Mouse (Mus musculus): Measurements from ENCODE around the gene Slc12a6.

Slc12a6 gene

DNA sequence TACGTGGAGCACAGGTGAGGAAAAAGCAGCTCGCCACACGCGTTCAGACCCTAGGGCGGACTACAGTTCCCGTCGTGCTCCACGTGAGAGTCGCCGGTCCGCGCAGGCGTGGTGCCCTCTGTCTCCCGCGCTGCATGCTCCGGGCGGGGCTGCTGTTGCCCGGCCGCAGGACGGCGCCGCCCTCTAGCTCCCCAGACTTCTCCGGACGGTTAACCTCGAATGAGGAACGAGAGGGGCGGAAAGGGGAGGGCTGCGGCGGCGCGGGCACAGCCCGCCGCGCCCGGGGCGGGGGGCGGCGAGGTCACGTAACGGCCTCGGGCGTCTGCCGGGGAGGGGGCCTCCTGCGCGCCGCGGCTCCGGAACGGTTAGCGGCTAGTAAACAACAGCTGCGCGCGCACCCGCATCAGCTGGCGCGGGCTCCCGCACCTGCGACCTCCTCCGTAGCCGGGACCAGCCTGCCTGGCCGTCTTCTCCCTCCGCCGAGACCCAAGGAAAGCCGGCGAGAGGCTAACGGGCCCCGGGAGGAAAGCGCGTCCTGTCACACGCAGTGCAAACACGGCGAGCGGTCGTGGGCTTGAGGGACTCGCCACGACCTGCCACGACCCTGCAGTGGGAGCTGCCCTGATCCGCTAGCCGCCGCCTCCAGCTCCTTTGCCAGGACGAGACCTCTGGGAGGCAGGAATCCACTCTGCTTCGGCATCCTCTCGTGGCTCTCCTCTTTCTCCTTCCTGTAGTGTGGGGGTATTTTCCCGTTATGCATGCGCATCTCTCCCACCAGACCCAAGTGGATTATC lies at the start of gene Slc12a6:
TSS of gene Slc12a6 (plus strand) at position 378 of the 794 bp plus-strand sequence.
- DNase-seq: peak; percentile 95

DNA sequence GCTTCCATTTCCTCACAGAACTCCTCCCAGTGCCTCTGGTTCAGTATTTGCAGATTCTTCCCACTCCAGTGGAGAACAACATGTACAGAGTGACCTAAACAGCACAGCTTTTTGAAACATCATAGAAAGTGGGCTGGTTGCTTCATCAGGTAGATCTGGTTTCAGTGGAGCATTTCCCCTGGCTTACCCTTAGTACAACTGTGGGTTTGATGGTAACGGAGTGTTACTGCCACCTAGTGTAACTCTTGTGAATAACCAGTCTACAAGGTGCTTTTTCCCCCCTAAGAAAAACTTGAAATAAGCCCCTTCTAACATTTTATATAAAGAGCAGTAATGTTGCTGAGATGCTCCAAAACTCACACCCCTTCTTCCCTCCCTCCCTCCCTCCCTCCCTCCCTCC lies 49.6 kb upstream of the Slc12a6 start:
- peak; percentile 21 for DNase-seq

DNA sequence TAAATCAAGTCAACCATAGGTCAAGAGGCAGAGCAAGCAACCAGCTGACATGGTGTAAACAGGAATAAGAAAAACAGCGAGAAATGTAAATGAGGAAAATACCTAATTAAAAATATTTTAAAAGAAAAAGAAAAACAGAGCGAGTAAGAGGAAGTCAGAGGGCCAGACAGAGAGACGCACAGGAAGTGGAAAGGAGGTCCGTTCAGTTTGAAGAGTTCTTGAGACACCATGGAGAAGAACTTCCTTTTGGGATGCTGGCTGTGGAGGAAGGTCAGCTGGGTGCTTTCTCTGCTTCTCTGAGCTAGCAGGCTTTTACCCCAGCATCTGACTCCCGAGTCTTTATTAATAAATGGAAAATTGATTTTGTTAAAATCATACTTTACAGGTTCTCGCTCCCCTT lies 48.0 kb upstream of the Slc12a6 start:
- no peak for DNase-seq

DNA sequence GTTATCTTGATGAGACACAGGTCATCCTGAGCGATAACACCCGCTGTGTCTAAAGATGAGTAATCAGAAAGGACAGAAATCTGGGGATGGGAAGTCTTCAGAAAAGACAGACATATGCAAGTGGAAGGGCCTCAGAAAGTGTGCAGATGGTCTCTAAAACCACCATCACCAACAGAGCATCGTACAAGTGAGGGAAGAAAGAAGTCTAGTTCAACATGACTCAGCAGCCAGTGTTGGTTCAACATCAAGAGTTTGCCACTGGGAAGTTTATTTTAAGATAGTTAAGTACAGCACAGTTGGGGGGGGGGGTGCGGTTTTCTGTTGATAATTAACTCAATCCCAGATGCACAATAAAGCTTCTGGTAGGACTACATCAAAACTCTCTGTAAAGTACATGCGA lies 44.7 kb upstream of the Slc12a6 start:
- DNase-seq: no peak

DNA sequence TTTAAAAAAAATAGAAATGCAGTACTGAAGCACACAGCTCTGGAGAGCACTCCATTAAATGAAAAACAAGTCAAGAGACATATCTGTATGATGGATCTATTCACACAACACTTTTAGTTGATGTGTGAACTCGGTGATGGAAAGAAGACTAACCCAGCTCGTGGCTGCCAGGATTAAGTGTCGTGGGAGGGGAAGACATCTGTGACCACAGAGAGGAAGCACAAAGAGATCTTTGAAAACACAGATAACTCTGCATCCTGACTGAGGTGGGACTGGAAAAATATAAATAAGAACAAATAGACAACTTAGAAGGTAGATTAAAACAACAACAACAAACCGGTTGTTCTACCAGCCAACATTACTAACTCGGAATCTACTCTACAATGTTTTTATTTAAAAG lies 43.0 kb upstream of the Slc12a6 start:
- DNase-seq: no peak

DNA sequence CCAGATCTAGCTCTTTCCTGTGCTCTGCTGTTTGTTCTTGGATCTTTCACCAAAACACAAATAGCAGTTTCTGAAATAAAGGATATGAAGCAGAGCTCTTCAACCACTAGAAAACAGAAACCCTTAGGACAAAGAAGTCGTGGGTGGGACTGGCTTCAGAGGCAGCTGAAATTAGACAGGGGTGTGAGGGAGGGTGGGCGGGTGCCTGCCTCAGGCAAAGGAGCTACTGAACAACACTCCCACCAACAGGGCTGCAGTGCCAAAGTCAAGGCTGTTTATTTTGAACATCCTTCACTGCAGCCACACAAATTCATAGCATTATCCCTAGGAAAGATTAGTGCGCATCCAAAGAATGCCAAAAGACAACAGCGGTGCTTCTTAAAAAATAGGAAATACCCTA lies 41.3 kb upstream of the Slc12a6 start:
- DNase-seq: no peak

DNA sequence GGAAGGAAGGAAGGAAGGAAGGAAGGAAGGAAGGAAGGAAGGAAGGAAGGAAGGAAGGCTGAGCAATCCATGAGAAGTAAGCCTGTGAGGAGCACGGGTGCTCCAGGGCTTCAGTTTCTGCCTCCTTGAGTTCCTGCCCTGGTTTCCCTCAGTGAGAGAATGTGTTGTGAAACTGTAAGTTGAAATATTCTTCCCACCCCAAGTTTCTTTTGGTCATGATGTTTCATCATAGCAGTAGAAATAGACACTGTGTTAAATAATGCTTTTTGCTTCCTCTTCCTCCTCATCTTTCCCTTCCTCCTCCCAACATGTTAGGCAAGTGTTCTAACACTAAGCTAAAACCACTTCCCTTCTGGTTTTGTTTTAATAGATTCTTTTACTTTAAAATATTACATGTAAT lies 33.0 kb upstream of the Slc12a6 start:
- no peak for DNase-seq

DNA sequence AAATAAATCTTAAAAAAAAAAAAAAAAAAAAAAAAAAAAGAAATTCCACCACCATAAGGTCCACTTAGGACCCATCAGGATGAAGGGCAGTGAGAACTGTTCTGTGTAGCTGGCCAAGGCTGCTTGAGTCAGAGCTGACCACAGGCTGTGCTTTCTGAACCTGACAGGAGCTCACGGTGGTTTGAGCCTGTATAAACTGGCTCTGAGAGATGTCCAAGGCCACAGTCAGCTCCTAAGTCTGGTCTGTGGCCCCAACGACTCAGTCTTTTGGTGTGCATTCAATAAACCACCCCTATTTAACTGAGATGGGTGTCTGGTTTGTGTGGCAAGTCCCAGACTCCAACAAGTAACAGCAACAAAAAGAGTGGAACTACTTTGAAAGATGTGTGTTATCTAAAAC lies 29.0 kb upstream of the Slc12a6 start:
- DNase-seq: no peak

DNA sequence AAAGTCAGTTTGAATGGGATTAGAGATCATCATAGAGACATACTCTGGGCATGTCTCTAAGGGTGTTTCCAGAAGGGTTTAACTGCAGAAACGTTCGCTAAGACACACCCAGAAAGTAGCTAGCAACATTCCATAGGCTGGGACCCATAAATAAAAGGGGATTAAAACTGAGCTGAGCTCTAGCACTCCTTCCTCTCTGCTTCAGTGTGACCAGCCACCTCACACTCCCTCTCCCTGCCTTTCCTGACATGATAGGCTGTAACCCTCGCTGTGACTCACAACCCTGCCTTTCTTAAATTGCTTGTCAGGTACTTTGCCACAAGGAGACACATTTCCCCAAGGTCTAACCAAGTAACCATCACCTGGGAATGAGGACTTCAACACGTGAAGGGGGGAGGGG lies 27.6 kb upstream of the Slc12a6 start:
- DNase-seq: no peak

DNA sequence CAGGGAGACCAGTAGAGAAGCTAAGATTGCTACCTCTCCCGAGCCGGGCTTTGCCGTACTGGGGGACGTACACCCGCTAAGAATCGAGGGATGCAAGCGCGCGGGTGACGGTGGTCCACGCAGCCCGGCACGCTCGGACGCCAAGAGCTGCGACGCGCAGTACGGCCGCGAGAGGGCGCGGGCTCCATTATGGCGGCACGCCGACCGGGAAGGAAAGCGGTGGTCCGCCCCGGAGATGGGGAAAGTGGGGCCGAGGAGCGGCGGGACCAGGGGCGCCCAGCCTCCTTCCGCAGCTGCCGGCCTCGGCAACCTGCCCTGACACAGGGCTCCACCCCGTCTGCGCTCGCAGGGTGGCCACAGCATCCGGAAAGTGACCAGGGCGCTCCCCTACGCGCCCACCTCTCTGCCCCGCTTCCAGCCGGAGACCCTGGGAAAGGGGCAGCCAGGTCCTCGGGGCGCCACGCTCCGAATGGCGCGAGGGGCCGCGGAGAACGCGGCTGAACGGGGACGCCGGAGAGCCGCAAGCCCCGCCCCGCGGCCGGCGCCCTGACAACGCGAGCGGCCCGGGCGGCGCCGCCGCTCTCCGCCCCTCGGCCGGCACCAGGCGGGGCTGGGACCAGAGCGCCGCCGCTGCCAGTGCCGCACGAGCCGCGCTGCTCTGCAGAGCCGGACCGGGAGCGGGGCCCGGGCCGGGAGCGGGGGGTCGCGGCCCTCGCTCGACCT lies 26.3 kb upstream of the Slc12a6 start, which contains the start of gene Lpcat4:
TSS of gene Lpcat4 (plus strand) at position 257 of the 723 bp plus-strand sequence.
- DNase-seq: peak; percentile 93

DNA sequence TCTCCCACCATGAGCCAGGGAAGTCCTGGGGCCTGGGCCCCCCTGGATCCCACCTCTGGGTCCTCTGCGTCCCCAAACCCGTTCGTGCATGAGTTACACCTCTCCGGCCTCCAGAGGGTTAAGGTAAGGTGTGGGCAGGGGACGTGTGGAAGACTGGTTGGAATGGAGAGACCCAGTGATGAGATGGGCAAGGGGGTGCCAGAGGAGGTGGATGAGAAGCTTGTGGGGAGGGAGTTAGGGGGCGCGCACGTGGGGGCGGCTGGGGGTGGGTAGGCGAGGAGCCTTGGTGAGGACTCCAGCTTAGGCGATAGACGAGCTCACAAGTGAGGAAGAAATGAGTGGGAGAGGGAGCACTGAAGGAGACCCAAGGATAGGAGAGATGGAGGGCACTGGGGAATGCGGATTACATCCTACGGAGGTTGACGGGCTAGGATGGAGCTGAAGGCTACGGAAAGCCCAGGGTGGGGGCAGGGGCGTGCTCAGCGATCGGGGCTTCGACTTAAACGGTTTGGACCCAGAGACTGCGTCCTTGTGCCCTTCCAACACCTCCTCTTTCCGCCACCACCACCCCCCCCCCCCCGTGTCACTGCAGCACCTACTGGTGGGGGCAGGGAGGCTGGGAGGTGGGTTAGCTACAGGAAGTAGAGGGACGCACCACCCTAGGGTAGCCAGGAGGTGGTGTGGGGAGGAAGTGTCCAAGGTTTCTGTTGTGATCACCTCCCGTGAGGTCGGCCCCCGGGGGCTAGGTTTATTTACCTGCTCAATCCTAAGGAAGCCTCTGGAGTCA lies 25.5 kb upstream of the Slc12a6 start:
- DNase-seq: peak; percentile 27

DNA sequence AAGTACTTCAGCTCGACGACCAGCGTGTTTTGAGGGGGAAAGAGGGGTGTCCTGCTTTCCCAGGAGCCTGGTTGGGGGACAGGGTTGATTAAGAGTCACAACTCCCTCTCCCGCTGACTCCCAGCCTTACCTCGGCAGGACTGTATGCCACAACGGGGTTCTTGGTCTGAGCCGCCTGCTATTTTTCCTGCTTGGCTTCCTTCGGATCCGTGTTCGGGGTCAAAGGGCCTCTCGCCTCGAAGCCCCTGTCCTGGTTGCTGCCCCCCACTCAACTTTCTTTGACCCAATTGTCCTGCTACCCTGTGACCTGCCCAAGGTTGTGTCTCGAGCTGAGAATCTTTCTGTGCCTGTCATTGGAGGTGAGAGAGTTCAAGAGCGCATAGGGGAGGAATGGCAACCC lies 23.8 kb upstream of the Slc12a6 start:
- DNase-seq: no peak

DNA sequence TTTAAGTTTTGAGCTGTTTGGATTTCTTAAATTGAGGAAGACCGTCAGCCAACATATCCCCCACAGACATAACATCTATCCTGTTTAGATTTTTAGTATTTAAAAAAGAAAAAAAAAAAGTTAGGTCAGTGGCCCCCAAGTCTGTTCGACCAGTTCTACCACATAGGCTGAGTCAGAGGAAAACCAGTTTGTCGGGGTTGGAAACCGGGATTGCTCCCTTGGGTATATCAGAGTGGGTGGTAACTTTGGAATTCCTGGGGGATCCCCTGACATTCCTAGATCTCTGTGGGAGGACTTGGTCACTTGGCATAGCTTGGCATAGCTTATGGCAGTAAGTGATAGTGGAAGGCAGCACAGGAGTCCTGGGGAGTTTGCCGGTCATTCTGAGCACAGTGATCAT lies 20.3 kb upstream of the Slc12a6 start:
- DNase-seq: no peak

DNA sequence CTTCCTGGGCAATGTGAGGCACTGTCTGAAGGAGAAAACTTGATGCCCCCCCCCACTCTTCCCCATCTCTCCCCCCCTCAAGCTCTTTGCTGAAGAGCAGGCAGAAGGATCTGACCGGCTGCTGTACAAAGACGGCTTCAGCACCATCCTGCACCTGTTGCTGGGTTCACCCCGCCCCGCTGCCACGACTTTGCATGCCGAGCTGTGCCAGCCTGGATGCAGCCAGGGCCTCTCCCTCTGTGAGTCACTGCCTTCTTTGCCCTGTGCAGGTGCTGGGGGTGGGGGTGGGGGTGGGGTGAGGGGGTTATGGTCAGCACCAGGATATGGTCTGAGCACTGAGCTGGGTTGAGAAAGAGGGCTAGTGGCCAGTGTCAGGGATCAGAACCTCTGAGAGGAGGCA lies 19.4 kb upstream of the Slc12a6 start:
- DNase-seq: no peak

DNA sequence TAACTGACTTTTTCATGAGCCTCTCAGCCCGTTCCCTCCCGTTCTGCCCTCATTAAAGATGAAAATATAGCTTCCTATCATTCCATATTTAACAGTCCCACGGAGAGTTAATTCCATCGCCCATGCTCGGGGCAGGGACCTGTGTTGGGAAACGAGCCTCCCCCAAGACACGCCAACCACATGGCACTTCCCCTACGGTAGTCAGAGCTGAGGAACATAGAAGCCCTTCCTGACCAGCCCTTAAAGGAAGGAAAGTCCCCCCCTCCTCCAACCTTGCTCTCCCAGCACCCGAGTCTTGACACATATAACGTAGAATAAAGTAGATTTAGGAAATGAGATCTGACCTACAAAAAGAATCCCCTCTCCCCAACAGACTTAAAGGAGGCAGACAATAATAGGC lies 18.3 kb upstream of the Slc12a6 start:
- no peak for DNase-seq

DNA sequence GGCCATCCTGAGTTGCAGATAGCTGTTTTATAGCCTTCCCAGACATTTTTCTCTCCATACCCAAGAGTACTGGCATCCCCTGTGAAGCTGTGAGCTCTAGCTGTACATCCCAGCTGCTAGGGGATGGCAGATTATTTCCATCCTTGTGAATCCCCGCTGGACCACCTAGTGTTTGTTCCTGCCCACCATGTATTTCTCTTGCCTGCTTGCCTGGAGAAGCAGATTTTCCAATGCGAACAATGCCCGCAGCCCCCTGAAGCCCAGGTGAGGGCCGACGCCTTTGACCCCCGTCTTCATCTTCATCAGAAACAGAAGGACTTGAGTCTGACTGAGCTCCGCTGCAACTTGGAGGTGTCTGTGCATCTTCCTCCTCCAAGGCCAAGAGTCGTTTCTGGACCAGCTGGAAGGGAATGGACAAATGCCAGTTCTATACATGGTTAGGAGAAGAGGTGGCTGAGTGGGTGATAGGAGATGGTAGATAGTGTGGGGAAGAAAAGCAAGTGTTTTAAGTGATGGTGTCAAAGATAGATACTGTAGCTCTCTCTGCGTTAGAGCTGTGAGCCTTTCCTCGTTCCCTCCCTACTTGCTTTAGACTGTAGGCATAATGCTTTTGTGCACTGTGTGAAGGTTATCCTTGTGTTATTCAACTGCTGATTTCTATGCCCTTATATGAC lies 15.7 kb upstream of the Slc12a6 start:
- DNase-seq: no peak

DNA sequence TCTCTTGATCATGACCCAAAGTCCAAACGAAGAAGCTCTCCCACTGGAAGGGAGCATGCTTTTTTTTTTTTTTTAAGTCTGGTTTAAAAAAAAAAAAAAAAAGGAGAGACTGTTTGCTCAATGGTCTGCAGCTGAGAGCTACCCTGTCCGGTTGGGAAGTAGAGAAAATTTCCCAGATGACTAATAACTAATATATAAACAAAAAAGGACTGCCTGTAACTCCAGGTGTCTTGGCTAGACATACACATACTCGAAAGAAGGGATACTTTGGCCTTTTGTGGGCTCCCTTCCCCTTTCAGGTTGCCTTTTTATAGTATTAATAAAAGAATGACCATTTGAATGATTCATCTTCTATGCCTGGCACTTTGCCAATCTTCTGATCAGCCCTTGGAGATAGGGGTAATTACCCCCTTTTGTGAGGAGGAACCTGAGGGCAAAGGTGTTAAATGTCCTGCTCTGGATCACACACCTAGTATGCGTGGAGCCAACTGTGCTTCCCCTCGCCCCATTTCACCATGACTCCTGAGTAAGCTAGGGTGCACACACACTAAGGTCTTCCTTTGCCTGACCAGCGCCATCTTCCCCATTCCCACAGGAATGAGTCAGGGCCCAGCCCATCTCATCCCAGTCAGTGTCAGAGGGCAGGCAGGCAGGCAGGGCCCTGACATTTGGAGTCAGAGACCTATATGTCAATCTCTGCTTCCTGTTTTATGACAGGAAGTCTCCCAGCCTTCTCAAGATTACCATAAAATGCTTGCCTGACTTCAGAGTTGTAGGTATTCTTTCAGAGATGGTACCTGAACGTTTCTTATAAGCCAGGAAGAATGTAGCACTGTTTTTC lies 10.7 kb upstream of the Slc12a6 start:
- no peak for DNase-seq

DNA sequence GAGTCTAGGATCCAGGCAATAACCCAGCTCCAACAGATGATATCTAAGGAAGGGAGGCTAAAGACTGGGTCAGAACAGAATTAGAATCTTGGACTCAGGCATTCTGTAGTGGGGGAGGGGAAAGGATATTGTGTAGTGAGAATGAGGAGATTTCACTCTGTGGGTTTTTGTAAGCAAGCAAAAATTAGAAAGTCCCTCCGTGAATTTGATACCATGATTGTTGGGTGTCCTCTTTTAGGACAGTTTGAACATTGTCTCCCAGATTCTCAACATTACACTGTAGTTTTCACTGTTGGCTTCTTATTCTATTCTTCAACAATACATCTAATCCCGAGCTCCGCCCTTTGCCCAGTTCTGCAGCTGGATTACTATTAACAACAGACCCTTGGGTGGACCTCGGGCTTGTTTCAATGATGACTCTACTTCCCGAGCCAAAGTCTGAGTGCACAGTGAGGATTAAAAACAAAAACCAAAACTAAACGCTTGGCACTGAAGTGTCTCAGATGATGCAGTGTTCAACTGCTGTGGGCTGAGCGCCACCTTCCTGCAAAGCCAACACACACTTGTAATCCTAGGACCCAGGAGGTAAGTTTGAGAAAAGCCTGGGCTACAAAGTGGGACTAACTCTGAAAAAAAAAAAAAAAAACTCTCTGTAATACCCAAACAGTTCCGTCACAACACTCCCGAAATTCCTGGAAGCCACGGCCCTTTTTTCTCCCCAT lies 6.2 kb upstream of the Slc12a6 start, which contains the start of gene Nutm1:
TSS of gene Nutm1 (minus strand) at position 51 of the 722 bp plus-strand sequence.
- DNase-seq: peak; percentile 30

DNA sequence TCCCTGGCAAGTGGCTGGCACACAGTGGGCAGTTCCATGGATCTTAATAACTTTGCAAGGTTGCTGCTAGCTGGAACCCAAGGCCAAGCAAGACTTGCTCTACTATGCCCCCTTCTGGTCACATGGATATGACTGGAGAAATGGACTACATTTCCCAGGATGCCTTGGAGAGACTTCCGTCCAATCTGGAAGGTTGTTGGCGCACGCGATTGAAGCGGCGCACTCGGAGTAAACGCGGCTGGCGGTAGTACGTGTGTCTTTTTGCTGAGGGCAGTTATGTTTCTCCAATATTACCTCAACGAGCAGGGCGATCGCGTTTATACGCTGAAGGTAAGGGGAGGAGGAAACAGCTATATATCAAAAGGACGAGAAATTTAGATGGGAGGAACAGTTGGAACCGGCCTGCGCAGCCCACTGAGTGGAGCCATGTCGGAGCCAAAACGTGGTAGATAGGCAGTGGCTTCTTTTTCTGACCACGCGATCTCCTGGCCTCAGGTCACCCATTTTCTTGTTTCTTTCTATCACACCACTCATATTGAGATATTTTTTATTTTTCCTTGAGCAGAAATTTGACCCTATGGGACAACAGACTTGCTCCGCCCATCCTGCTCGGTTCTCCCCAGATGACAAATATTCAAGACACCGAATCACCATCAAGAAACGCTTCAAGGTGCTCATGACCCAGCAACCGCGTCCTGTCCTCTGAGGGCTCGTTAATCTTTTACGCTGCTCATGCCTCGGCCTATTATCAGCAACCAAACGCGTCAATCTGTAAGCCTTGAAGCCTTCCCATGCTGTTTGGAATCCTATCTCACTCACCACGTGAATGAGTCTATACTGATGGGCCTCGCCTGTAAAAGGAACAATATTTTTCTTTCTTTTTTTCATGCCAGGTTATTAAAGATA lies 3.6 kb upstream of the Slc12a6 start, which contains the start of gene Nop10:
TSS of gene Nop10 (plus strand) at position 179 of the 906 bp plus-strand sequence.
- peak; percentile 88 for DNase-seq

DNA sequence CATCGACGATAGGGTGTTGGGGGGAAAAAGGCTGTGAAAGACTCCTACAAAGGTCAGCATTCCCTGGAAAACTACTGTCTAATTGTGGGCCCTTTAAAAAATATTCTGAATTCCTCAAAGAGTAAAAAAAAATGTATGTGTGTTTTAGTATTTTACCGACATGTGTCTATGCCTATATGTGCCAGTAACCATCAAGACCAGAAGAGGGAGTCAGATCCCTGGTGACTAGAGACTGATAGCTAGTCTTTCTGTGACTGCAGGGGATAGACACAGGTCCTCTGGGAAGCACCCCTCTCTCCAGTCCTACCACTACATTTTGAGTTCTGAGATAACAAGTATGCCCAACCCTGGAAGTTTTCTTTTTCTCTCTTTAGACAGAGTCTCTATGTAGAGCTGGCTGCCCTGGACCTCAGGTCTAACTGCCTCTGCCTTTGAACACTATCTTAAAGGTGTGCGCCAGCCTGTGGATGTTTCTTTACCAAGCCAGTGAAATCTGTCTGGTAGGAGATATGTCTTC lies 2.8 kb upstream of the Slc12a6 start:
- DNase-seq: no peak
